Mouse (Mus musculus): ENCODE results near the gene Ckap5.

Gene Ckap5

GRCm38 (mm10) chr2:91655827-91656226, 129.3 kb downstream of the Ckap5 start:
- no peak for DNase-seq

GRCm38 (mm10) chr2:91656774-91657173, 130.2 kb downstream of the Ckap5 start:
- peak; percentile 41 for DNase-seq

DNA sequence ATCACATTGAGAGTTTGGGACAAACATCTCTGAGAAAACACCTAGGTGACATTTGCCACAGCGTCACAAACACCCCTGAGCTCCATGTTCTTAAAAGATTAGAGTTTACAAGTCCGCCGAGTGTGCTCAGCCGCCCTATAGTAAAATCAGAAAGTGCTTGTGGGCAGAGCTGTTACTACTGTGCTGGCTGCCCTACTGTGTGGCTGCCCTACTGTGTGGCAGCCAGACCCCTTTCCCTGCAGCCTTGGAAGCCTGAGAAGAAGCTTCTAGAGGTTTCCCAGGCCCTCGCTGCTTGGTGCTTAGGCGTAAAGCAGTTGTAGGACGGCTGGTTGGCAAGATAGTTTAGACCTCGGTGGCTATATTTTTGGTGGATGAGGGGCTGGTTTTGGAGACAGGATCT, 133.1 kb downstream of the Ckap5 start:
- DNase-seq: no peak

GRCm38 (mm10) chr2:91660981-91661380, 134.4 kb downstream of the Ckap5 start:
- DNase-seq: no peak

GRCm38 (mm10) chr2:91664780-91665179, 138.2 kb downstream of the Ckap5 start:
- no peak for DNase-seq

GRCm38 (mm10) chr2:91666386-91666910, 139.9 kb downstream of the Ckap5 start:
- DNase-seq: no peak

- DNase-seq: no peak
These were observed 141.2 kb downstream of the Ckap5 start for GRCm38 (mm10) chr2:91667747-91668146.

DNA sequence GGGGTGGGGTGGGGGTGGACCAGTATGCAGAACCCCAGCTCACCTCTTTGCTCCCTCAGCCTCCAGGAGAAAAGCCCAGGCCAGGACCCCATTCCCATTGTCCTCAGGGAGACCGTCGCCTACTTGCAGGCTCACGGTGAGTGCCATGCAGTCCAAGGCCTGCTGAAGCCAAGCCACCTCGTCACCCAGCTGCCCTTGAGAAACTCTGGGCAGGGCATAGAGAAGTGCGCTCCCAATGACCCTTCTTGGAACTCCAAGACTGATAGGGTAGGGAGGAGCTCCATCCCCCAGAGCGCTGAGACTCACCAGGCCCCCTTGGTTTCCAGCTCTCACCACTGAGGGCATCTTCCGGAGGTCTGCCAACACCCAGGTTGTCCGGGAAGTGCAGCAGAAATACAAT, 142.8 kb downstream of the Ckap5 start:
- DNase-seq: no peak

DNA sequence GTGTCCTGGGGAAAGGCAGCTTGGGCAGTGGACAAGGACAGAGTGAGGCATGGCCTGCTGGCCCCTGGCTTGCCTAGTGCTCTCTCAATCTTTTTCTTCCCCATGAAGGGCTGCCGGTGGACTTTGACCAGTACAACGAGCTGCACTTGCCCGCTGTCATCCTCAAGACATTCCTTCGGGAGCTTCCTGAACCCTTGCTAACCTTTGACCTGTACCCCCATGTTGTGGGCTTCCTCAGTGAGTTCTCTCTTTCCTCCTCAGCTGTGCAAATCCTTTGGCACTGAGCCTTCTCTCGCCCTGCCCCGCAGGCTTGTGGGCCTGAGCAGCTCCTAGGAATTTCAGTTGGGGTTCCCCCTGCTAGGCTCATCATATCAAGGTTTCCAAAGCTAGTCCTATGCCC, 143.5 kb downstream of the Ckap5 start:
- no peak for DNase-seq
